Mouse (Mus musculus): ENCODE measurements around the gene Gpc5.

The Gpc5 gene

GRCm38 (mm10) chr14:115100617-115101299 is 8.7 kb downstream of the Gpc5 start:
- no peak for DNase-seq (ENCODE audit: low read depth in 2 of 2, low spot score in 2 of 2)

DNA sequence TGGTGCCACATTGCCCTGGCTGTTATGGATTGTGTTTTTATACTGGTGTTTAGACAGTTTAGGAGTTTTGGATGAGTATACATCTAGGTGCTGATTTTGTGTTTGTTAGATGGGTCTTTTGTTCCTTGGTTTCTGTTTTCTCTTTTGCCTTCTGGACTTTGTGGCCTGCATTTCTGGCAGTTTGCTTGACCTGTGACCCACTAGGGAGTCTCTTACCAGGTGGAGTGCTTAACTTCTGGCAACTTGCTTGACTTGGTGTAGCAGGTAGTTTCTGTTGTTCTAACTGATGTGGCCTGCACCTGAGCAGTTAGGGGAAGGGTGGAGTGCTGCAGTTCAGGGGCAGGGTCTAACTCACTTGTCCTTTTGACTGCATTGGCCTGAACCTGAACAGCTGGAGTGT is 14.3 kb downstream of the Gpc5 start:
- DNase-seq (ENCODE audit: low read depth in 2 of 2, low spot score in 2 of 2): no peak

GRCm38 (mm10) chr14:115107467-115107866 is 15.5 kb downstream of the Gpc5 start:
- DNase-seq (ENCODE audit: low read depth in 2 of 2, low spot score in 2 of 2): no peak

DNA sequence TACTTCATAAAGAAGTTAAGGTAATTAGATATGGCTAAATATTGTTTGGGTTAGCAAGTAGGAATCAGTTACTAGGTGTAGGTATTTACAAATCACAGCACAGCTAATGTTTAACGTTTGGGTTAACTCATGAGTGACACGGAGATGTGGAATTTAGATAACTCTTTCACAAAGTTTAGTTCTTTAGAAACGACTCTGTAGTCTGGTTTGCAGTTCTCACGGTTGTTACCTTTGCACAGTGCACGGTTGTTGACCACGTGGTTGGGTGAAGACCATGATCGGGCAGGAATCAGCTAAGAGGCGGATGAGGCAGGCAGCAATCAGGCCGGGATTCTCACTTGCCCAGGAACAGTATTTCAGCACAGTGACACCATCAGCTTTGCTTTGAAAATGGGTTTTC is 26.6 kb downstream of the Gpc5 start:
- DNase-seq (ENCODE audit: low read depth in 2 of 2, low spot score in 2 of 2): no peak

DNA sequence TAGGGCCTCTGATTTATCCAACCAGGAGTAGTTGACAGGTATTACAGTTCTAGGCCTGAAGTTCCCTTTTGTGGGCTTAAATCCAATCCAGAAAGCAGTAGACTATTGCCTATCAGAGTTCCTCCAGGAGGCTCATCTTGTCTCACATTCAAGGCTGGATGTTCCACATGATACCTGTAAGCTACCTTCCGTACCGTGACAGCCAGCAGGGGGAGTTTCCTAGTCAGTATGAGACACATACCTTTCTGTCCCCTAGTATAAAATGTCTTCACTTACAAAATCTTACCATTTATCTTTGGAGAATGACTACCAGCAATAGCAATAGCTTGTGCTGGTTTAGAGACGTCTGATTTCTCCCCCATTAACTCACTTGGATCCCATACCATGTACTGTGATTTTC is 56.8 kb downstream of the Gpc5 start:
- DNase-seq (ENCODE audit: low read depth in 2 of 2, low spot score in 2 of 2): no peak

DNA sequence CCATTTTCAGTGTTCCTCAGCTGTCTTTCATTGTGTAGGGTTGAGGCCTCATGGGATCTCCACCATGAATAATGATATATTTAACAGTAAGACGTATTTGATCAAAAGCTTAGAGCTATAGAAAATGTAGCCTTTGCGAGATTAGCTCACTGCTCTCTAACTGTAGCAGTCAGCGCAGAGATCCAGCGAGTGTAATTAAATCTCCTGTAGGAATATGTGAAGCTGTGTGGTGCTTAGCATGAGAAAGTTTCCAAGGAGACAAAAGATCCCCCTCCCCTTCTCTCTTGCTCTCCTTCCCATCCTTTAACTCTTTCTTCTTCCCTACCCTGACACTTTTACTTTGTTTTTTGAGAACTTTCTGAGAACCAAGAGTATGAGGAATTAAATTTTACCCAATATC is 64.6 kb downstream of the Gpc5 start:
- DNase-seq (ENCODE audit: low read depth in 2 of 2, low spot score in 2 of 2): no peak

DNA sequence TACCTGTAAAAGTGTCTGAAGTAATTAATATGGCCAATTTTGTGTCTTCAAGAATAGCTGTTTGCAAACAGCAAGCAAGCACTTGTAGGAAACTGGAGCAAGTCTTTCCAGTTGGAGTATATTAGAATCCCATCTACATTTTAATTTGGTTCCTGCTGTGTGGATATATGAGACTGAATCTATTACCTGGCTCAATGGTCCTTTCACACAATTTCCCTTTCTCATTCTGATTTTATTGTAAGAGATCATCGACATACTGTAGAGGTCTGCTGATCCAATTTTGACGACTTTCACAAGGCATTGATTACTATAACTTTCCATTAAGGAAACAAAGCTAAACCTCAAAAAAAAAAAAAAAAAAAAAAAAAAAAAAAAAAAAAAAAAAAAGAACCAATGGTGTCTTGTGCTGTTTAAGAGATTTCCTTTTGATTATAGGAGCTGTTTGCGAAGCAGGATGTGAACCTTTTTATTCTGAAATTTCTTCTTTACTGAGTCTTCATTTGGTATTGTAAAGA is 85.4 kb downstream of the Gpc5 start:
- no peak for DNase-seq (ENCODE audit: low read depth in 2 of 2, low spot score in 2 of 2)

DNA sequence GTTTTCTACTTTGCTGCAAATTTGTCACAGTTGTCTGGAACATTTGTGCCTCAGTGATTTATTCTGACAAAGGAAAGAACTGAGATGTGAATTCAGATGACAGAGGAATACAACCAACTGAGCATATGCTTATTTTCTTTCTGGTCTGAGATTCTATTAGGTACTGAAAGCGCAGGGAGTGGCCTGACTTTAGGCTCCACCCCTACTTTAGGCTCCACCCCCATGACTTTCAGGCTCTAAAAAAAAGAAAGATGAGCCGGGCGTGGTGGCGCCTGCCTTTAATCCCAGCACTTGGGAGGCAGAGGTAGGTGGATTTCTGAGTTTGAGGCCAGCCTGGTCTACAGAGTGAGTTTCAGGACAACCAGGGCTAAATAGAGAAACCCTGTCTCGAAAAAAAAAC is 87.9 kb downstream of the Gpc5 start:
- no peak for DNase-seq (ENCODE audit: low read depth in 2 of 2, low spot score in 2 of 2)

DNA sequence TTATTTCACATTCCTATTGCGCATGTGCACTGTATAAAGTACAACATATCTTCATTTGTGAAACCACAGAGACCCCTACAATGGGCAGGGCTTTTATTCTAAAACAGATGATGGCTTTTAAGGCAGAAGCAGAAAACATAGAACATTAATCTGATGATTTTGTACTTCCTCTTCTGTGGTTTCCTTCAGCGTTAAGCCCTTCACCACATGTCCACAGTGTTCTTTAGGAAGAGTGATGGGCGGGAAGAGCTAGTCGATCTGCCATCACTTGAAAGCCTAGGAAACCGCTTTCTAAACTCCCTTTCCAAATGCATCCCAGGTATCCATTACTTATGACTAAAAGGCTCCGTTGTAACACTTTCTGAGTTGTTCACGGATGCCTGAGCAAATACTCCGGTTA is 96.2 kb downstream of the Gpc5 start:
- no peak for DNase-seq (ENCODE audit: low read depth in 2 of 2, low spot score in 2 of 2)

DNA sequence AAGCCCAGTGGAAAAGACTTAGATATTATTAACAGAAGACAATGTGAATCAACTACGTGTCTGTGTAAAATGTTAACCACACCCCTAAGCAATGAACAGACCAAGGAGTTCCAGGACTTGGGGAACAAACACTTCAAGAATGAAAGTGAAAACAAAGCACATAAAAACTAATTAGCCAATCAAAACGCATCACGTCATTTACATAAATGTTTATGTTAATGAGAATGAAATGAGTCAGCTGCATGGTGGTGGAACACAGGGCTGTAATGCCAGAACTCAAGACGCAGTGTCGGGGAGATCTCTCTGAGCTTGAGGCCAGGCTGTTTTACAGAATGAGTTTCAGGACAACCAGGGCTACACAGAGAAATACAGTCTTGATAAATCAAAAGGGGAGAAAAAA is 136.1 kb downstream of the Gpc5 start:
- no peak for DNase-seq (ENCODE audit: low read depth in 2 of 2, low spot score in 2 of 2)

DNA sequence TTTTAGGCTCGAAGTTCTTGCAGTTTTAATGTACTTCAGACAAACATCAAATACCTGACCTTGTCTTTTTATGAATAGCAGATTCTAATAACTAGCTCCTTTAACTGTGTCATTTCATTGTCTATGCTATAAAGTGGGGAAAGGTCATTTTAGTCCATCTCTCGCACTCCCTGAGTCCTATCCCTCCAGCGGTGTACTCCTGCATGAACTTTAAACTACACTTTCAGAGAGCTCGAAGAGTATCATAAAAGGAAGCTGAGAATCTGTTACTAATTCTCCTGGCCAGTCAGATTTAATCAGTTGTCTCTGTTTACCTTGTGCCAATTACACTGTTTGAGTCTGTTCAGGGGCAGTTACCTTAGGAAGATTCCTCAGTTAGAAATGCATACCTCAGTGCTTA is 144.4 kb downstream of the Gpc5 start:
- no peak for DNase-seq (ENCODE audit: low read depth in 2 of 2, low spot score in 2 of 2)

- DNase-seq (ENCODE audit: low read depth in 2 of 2, low spot score in 2 of 2): no peak
These were observed 148.8 kb downstream of the Gpc5 start for GRCm38 (mm10) chr14:115240621-115241373.

DNA sequence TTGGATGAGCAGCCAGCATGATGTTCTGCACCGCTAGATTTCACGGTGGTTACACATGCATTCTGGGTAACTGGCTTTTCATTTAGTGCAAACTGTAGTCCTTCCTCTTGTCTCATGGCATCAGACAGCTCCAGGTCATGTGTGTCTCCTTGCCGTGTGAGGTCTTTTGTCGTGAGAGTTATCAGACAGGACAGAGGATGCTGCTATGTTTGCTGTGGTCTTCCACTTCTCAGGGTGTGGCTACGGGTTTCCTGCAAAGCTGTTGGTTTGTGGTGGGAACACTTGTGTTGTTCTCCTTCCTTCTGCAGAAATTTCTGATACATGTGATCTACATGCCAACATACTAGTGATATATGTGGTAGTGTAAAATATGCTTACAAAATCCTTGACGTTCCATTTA is 158.5 kb downstream of the Gpc5 start:
- peak in 1 of 2 experiments; percentile 7 for DNase-seq (ENCODE audit: low read depth in 2 of 2, low spot score in 2 of 2)

DNA sequence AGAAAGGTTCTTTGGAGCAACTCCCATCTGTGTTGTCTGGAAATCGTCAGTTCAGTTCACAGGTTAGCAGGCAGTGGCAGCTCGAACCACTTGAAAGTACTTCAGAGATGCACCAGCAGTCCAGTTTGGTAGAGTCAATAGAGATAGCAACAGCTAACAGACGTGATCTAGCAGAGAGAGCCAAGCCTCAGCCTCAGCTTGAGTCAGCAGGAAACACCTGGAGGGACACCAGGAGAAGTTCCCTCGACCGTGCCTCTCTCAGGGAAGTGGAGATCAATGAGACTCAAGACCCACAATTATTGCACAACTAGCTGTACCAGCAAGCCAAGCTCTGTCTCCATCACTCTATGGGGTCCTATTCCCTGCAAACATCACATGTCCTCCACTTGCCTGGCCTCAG is 159.8 kb downstream of the Gpc5 start:
- no peak for DNase-seq (ENCODE audit: low read depth in 2 of 2, low spot score in 2 of 2)

DNA sequence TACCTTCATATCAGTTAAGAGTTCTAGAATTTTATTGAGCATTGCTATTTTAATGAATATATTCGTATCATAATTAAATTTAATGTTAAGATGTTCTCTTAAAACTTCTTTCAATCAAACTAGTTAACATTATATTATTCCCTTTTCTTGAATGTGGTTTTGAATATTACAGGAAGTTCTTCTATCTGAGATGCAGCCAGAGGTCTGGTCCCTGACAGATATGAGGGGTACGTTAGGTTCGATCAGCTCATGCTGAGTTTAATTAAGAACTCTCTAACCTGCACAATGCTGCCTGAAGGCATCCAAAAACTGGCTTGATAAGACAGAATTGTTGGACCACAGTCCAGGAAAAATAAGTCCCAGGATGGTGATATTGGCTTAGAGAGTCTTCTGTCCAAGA is 161.1 kb downstream of the Gpc5 start:
- DNase-seq (ENCODE audit: low read depth in 2 of 2, low spot score in 2 of 2): no peak

- no peak for DNase-seq (ENCODE audit: low read depth in 2 of 2, low spot score in 2 of 2)
These were observed 161.7 kb downstream of the Gpc5 start for GRCm38 (mm10) chr14:115253685-115254084.

- DNase-seq (ENCODE audit: low read depth in 2 of 2, low spot score in 2 of 2): no peak
These were observed 177.8 kb downstream of the Gpc5 start for GRCm38 (mm10) chr14:115269703-115270402.

GRCm38 (mm10) chr14:115270445-115270844 is 178.4 kb downstream of the Gpc5 start:
- DNase-seq (ENCODE audit: low read depth in 2 of 2, low spot score in 2 of 2): no peak

DNA sequence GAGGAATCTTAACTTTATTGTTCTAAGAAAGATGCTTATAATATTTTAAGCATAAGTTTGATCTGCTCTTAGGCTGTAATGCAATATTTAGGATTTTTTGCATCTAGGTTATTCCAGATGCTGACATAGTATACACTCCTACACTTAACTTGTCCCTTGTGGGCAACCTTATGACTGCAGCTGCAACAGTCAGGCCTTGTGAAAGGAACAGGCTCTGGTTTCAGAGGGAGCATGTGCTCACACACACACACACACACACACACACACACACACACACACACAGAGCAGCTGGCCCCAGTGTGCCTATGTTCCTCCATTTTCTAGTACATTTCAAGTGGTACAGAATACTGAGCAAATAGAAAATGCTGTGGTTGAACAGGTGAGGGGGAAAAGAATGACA is 190.8 kb downstream of the Gpc5 start:
- no peak for DNase-seq (ENCODE audit: low read depth in 2 of 2, low spot score in 2 of 2)

DNA sequence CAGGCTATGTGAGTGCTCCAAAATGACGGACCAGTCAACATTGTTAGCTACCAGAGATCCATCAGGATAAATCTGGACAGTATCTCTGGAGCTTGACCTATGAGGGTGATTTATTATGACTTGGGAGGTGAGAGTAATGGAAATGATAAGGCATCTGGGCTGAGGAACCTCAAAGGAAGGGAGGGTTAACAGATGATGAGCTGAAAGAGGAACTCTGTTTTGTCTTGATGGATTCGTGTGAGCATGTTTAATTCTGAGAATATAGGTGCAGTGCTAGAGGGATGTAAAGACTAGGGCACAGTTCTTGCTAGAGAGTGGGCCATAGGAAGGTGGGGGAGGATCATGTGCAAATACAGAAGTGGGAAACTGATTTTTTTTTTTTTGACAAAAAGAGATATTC is 232.2 kb downstream of the Gpc5 start:
- DNase-seq (ENCODE audit: low read depth in 2 of 2, low spot score in 2 of 2): no peak

DNA sequence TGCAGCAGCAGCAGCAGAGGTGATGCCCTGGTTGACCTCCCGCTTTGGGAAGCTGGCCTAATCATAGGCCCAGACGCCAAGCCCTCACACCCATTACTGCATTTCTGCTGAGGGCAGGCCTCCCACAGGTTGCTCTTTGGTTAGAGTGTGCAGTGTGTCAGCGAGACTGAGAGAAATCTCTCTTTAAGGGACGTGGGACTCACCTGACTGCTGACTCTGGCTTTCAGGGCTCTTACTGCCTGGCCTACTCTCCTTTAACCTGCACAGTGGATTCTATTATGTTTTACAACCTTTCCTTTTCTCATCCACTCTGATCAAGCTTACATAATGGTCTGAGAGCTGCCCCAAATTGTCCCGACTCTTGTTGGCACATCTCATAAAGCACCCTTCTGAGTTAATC is 234.4 kb downstream of the Gpc5 start:
- no peak for DNase-seq (ENCODE audit: low read depth in 2 of 2, low spot score in 2 of 2)

DNA sequence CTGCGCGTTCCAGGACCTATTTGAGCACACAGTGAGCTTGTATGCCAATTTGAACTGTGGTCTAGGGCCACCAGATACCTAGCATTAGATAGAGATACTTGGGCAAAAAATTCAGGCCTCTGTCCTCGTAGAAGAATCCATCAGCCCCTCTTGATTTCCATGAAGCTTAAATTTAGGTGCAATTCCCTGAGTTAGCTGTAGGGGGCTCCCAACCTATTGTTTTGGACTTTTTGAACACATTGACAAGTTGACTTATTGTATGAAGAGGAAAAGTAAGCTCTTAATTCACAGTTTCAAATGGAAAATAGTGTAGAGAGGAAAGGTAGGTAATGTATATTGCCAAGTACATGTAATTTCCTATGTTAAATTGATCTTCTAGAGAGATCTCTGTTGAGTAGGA is 247.1 kb downstream of the Gpc5 start:
- DNase-seq (ENCODE audit: low read depth in 2 of 2, low spot score in 2 of 2): no peak
